ENCODE assay signal across 31 mouse cellular contexts in the genomic region with DNA sequence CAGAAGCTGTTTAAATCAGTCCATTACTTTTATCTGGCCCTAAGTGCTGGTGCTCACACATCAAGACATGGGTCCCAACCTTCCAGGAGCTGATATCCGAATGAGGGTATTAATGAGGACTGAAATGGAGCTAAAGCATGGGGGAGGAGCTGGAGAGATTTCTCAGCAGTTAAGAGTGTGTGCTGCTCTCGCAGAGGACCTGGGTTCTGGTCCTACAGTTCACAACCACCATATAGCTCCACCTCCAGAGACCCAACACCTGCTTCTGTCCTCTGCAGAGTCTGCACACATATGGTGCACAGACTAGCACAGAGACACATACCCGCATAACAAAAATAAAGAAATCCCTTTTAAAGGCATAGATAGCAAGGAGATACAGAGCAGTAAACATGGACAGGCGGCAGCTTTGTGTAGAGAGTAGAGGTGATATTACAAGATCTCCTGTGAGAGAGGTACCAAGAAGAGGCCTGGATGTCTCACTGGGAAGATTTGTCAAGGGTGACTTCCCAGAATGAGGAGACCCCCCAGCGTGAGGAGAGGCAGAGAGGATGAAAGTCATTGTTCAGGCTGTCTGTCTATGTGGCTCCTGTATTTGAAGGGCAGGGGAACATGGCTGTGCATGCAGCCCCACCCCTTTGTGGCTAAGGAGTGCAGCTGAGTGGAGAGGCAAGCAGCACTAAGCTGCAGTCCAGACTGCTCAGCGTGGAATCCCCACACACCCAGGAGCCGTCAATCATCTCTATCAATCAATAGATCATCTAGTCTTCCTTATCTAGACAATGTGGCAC.
DNase-seq lines count a peak whose midpoint lies in the region; ATAC-seq lines count a peak whose summit lies in the region.
"Had no signal": no experiment of that assay in that cellular context is flagged by ENCODE, and none has a peak within 500 bp of the region (broad histone marks: within the 10 kb centered on the region; RNA-seq: fewer than 3 reads in every experiment).

No protein-coding gene starts in this region.

- no peak overlapping the region for H3K4me2 ChIP-seq in midbrain, embryonic 14.5 days (ENCODE audit: low read length)
- H3K4me2 ChIP-seq: embryonic facial prominence, embryonic 15.5 days; forebrain, embryonic 15.5 days; hindbrain, embryonic 14.5 days; limb, embryonic 13.5 days; liver, embryonic 13.5 days; neural tube, embryonic 15.5 days; stomach, embryonic 15.5 days had no signal

- no peak overlapping the region for H3K4me3 ChIP-seq in heart, embryonic 10.5 days
- no peak overlapping the region for H3K4me3 ChIP-seq in midbrain, embryonic 10.5 days
- H3K4me3 ChIP-seq in midbrain, embryonic 14.5 days (replicated peaks; ENCODE audit: low read depth, low read length), result no peak overlapping the region
- H3K4me3 ChIP-seq: embryonic facial prominence, embryonic 10.5 days; embryonic facial prominence, embryonic 15.5 days; forebrain, embryonic 15.5 days; gastrocnemius, adult 2 months; limb, embryonic 13.5 days; liver, embryonic 13.5 days; neural tube, embryonic 15.5 days; stomach, embryonic 15.5 days had no signal

- H3K27me3 ChIP-seq in heart, embryonic 10.5 days (ENCODE audit: insufficient read depth, poor library complexity, severe bottlenecking), result no peaks in the 10 kb centered on the region
- H3K27me3 ChIP-seq in midbrain, embryonic 10.5 days (ENCODE audit: low read depth, poor library complexity, severe bottlenecking), result no peaks in the 10 kb centered on the region
- no peaks in the 10 kb centered on the region for H3K27me3 ChIP-seq in midbrain, embryonic 14.5 days (ENCODE audit: control insufficient read depth, insufficient read depth, low read length)
- H3K27me3 ChIP-seq: embryonic facial prominence, embryonic 15.5 days; forebrain, embryonic 15.5 days; limb, embryonic 13.5 days; liver, embryonic 13.5 days; neural tube, embryonic 15.5 days; stomach, embryonic 15.5 days had no signal

- WGBS in heart, embryonic 10.5 days, result 58% methylated on average over 7 of the region's 7 CpGs
- WGBS in midbrain, embryonic 10.5 days, result 69% methylated on average over 7 of the region's 7 CpGs
- 52% methylated on average over 7 of the region's 7 CpGs for WGBS in midbrain, embryonic 14.5 days

- H3K9ac ChIP-seq in midbrain, embryonic 14.5 days (replicated peaks; ENCODE audit: low read length), result no peak overlapping the region
- H3K9ac ChIP-seq: embryonic facial prominence, embryonic 15.5 days; forebrain, embryonic 15.5 days; hindbrain, embryonic 14.5 days; limb, embryonic 13.5 days; liver, embryonic 13.5 days; neural tube, embryonic 15.5 days; stomach, embryonic 15.5 days had no signal

- no peak for ATAC-seq in midbrain, embryonic 14.5 days (ENCODE audit: low FRiP score, low TSS enrichment)
- ATAC-seq: forebrain, embryonic 15.5 days; inflammation-experienced regulatory T-cells, adult 6 months; lung, postnatal 0 days had no signal

- no peak overlapping the region for H3K27ac ChIP-seq in heart, embryonic 10.5 days
- 0 out of 2 replicates have a peak overlapping the region, but pooled peaks have one; percentile 25 for H3K27ac ChIP-seq in midbrain, embryonic 10.5 days (replicated peaks)
- H3K27ac ChIP-seq in midbrain, embryonic 14.5 days (replicated peaks; ENCODE audit: low read depth, low read length), result no peak overlapping the region
- H3K27ac ChIP-seq: embryonic facial prominence, embryonic 10.5 days; embryonic facial prominence, embryonic 15.5 days; forebrain, embryonic 15.5 days; gastrocnemius, adult 2 months; hindbrain, embryonic 14.5 days; limb, embryonic 13.5 days; liver, embryonic 13.5 days; macrophage; neural tube, embryonic 15.5 days; stomach, embryonic 15.5 days had no signal

- H3K4me1 ChIP-seq in heart, embryonic 10.5 days, result peaks cover 12% of the 10 kb centered on the region; the same call in 1 of the 2 replicates
- peaks cover 24% of the 10 kb centered on the region for H3K4me1 ChIP-seq in midbrain, embryonic 10.5 days
- H3K4me1 ChIP-seq in midbrain, embryonic 14.5 days (ENCODE audit: control insufficient read depth, insufficient read depth, low read length), result no peaks in the 10 kb centered on the region
- H3K4me1 ChIP-seq: embryonic facial prominence, embryonic 15.5 days; forebrain, embryonic 15.5 days; liver, embryonic 13.5 days; neural tube, embryonic 15.5 days; stomach, embryonic 15.5 days had no signal

- H3K9me3 ChIP-seq in heart, embryonic 10.5 days, result no peaks in the 10 kb centered on the region
- no peaks in the 10 kb centered on the region for H3K9me3 ChIP-seq in midbrain, embryonic 10.5 days (replicated peaks)
- no peaks in the 10 kb centered on the region for H3K9me3 ChIP-seq in midbrain, embryonic 14.5 days (ENCODE audit: control insufficient read depth, low read length)
- H3K9me3 ChIP-seq: embryonic facial prominence, embryonic 10.5 days; embryonic facial prominence, embryonic 15.5 days; forebrain, embryonic 15.5 days; limb, embryonic 13.5 days; liver, embryonic 13.5 days; neural tube, embryonic 15.5 days; stomach, embryonic 15.5 days had no signal

- H3K36me3 ChIP-seq in heart, embryonic 10.5 days, result no peaks in the 10 kb centered on the region
- no peaks in the 10 kb centered on the region for H3K36me3 ChIP-seq in midbrain, embryonic 10.5 days
- no peaks in the 10 kb centered on the region for H3K36me3 ChIP-seq in midbrain, embryonic 14.5 days (ENCODE audit: control insufficient read depth, insufficient read depth, low read length)
- H3K36me3 ChIP-seq: embryonic facial prominence, embryonic 10.5 days; embryonic facial prominence, embryonic 15.5 days; forebrain, embryonic 15.5 days; limb, embryonic 13.5 days; liver, embryonic 13.5 days; neural tube, embryonic 15.5 days; stomach, embryonic 15.5 days had no signal

- peak; percentile 45 for DNase-seq in heart, embryonic 10.5 days (ENCODE audit: low spot score)
- no peak for DNase-seq in heart, adult 18-20 months
- no peak for DNase-seq in midbrain, embryonic 10.5 days (ENCODE audit: low spot score)
- DNase-seq in midbrain, embryonic 14.5 days, result no peak
- peak; percentile 40 for DNase-seq in NIH3T3 (ENCODE audit: low read depth)
- DNase-seq in ZHBTc4 (ENCODE audit: low read depth, low spot score), result peak; percentile 63
- DNase-seq in thymus, adult 18-20 months, result no peak
- DNase-seq: adrenal gland, postnatal 14 days; B cell, adult 2 months; cerebellum, adult 11 months; cerebellum, adult 9-10 months; gastrocnemius, adult 2 months; gastrocnemius, postnatal 36 days; kidney, adult 11 months; kidney, postnatal 14 days; layer of hippocampus, adult 9-11 months; liver, embryonic 13.5 days; lung, adult 18-20 months; retina, postnatal 1 day; right cerebral cortex, postnatal 14 days; thymus, postnatal 4 days had no signal

Comparison
In these comparisons a context has a peak if more than half of its experiments do, and no peak if none do; other contexts are left out.
1. DNase-seq: peak in heart, embryonic 10.5 days (single experiment), NIH3T3 (single experiment) and ZHBTc4 (single experiment); none in heart, adult 18-20 months (0 of 2), midbrain, embryonic 10.5 days (single experiment), midbrain, embryonic 14.5 days (single experiment) and thymus, adult 18-20 months (0 of 2).